Mouse (Mus musculus) olfactory bulb, adult 2 months (tissue): ENCODE data around the gene Atg4b.
A peak's percentile ranks its signal among the peaks of the same experiment; 100 is the strongest.

Experiments
- CTCF ChIP-seq: fragments of 200-500 bp; IDR thresholded peaks from 2 replicates; pipeline ENCODE4 v1.5.1; 2012; ENCODE audit warnings: low read depth, mild to moderate bottlenecking, low read length, moderate library complexity; ENCODE audit not compliant: insufficient read depth
- POLR2A ChIP-seq: fragments of 200-500 bp; IDR thresholded peaks from 2 replicates; pipeline ENCODE4 v1.6.1; 2012; ENCODE audit warnings: mild to moderate bottlenecking, low read depth, low read length, moderate library complexity; ENCODE audit not compliant: insufficient read depth

- TF ChIP-seq POLR2A: peak; percentile 98
- TF ChIP-seq CTCF: no peak
Observed at GRCm38 (mm10) chr1:93825105-93825674, 73.9 kb downstream of the Atg4b start.
